Mouse (Mus musculus) stomach, embryonic 16.5 days (tissue): Measurements from ENCODE around the gene Gabarapl2. TPM values are rescaled to one million over a fixed set of nuclear protein-coding genes. Genes with fewer than 3 reads are reported as not detected.

Source experiments
- ATAC-seq: fragments of 200-750 bp; cut with Nextera tagmentation; 2 replicates; pipeline ENCODE4 v1.8.0; 2017; ENCODE audit warnings: moderate number of reproducible peaks, moderate TSS enrichment; ENCODE audit not compliant: insufficient read depth, low FRiP score
- H3K27ac ChIP-seq: fragments of 300-500 bp; sonication (generic); 2 replicates; pipeline ENCODE4 v1.5.1; 2014; ENCODE audit warnings: low read length
- H3K27me3 ChIP-seq: fragments of 300-500 bp; sonication (generic); 2 replicates; pipeline ENCODE4 v1.6.1; 2014; ENCODE audit warnings: low read length, control low read depth, mixed read lengths; ENCODE audit not compliant: control insufficient read depth, insufficient read depth
- H3K36me3 ChIP-seq: fragments of 300-500 bp; sonication (generic); 2 replicates; pipeline ENCODE4 v1.6.1; 2014; ENCODE audit warnings: low read length; ENCODE audit not compliant: control insufficient read depth, insufficient read depth
- H3K4me1 ChIP-seq: fragments of 300-500 bp; sonication (generic); 2 replicates; pipeline ENCODE4 v1.6.1; 2014; ENCODE audit warnings: low read length, control low read depth, mixed read lengths; ENCODE audit not compliant: control insufficient read depth, insufficient read depth
- H3K4me2 ChIP-seq: fragments of 300-500 bp; sonication (generic); 2 replicates; pipeline ENCODE4 v1.6.1; 2014; ENCODE audit warnings: low read depth, low read length, mixed read lengths
- H3K4me3 ChIP-seq: fragments of 300-500 bp; sonication (generic); replicated peaks from 2 replicates; pipeline ENCODE4 v1.5.1; 2014; ENCODE audit warnings: mild to moderate bottlenecking, low read length
- H3K9ac ChIP-seq: fragments of 300-500 bp; sonication (generic); 2 replicates; pipeline ENCODE4 v1.6.1; 2014; ENCODE audit warnings: low read length
- H3K9me3 ChIP-seq: fragments of 300-500 bp; sonication (generic); replicated peaks from 2 replicates; pipeline ENCODE4 v1.6.1; 2016; ENCODE audit warnings: low read length, control low read depth; ENCODE audit not compliant: control insufficient read depth
- WGBS: fragments of 180-500 bp; shearing (Covaris S2); extraction: QIAGEN DNeasy Blood & Tissue Kit; methylation state at CpG from one replicate; pipeline ENCODE4 v1.1.7; 2014; 5-methylcytosine and 5-hydroxymethylcytosine counted together
- polyA plus RNA-seq: library from polyadenylated mRNA; unstranded; fragments of >200 nt; fragmentation: Nextera tagmentation; extraction: Ambion mirVana; gene quantifications from 2 replicates; pipeline ENCODE4 v1.2.1, GENCODE M21; 2015

Gabarapl2 gene
- polyA plus RNA-seq = 186 and 199 TPM in 2 replicates

- Histone ChIP-seq H3K27me3 (no peaks in the 10 kb centered on the region), H3K4me3 (peak within 1 kb of the TSS; percentile 100), H3K4me2 (peak within 1 kb of the TSS; percentile 95), H3K9ac (peak within 1 kb of the TSS; percentile 93), H3K27ac (peak within 1 kb of the TSS; percentile 94), H3K4me1 (peaks cover 10% of the 10 kb centered on the region), H3K9me3 (no peaks in the 10 kb centered on the region), H3K36me3 (0 out of 2 replicates have a peak, but pooled peaks cover 4% of the 10 kb centered on the region)
- WGBS = under 1% methylated on average over 62 of the region's 65 CpGs
- peak; percentile 97 for ATAC-seq
Measured at GRCm38 (mm10) chr8:111940171-111941100, at the start of gene Gabarapl2. Gene Gabarapl2 (plus strand): TSS chr8:111940703.

- Histone ChIP-seq H3K4me1 (peaks cover 17% of the 10 kb centered on the region), H3K9ac (no peak overlapping the region), H3K9me3 (no peaks in the 10 kb centered on the region), H3K27ac (no peak overlapping the region), H3K27me3 (peaks cover 32% of the 10 kb centered on the region), H3K36me3 (no peaks in the 10 kb centered on the region), H3K4me3 (peak overlapping the region; percentile 26; the same call in 1 of the 2 replicates), H3K4me2 (no peak overlapping the region)
- 55% methylated on average over 6 of the region's 6 CpGs for WGBS
- no peak for ATAC-seq
Measured at GRCm38 (mm10) chr8:111890911-111891303, 49.6 kb upstream of the Gabarapl2 start.

DNA sequence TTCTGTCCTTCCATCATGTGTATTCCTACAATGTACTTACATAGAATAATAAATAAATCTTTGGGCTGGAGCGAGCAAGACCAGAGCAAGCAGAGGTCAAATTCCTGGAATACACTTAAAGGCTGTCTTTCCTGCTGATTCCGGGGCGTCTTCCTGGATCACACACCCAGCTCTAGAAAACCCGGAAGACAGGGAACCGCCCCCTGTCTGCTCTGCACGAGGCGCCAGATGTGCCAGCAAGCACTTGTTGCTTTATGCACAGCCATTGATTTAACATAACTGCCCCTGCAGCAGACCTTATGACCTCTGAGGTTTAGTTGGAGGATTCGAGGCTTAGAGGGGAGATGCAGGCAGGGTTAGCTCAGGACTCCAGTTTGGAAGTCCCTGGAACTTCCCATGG, 48.5 kb upstream of the Gabarapl2 start:
- Histone ChIP-seq H3K9me3 (no peaks in the 10 kb centered on the region), H3K36me3 (no peaks in the 10 kb centered on the region), H3K4me1 (peaks cover 17% of the 10 kb centered on the region), H3K4me3 (no peak overlapping the region), H3K4me2 (no peak overlapping the region), H3K9ac (no peak overlapping the region), H3K27ac (no peak overlapping the region), H3K27me3 (peaks cover 32% of the 10 kb centered on the region)
- 12% methylated on average over 8 of the region's 8 CpGs for WGBS
- ATAC-seq = no peak

DNA sequence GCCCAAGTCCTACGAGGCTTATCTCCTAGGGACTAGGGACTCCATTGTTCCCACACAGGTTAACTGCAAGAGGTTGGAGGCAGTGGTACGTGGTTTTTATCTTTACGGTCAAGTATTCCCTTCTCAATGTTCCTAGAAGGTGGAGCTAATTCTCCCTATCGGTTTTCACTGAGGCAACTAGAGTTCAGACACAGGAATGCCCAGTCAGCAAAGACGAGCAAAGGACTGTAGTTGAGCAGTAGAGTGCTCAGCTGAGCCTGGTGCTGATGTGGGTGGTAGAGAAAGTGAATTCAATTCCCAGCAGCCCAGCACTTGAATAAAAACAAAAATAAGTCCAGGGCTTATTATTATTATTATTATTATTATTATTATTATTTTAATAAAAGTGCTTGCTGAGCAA, 47.9 kb upstream of the Gabarapl2 start:
- WGBS = 51% methylated on average over 5 of the region's 5 CpGs
- H3K27me3 ChIP-seq = peaks cover 32% of the 10 kb centered on the region

GRCm38 (mm10) chr8:111894955-111895354, 45.5 kb upstream of the Gabarapl2 start:
- Histone ChIP-seq H3K27me3 (peaks cover 19% of the 10 kb centered on the region), H3K27ac (no peak overlapping the region), H3K36me3 (no peaks in the 10 kb centered on the region), H3K4me1 (peaks cover 6% of the 10 kb centered on the region), H3K4me2 (no peak overlapping the region), H3K9ac (no peak overlapping the region), H3K9me3 (no peaks in the 10 kb centered on the region), H3K4me3 (no peak overlapping the region)
- ATAC-seq = no peak
- WGBS = 90% methylated on average over 7 of the region's 7 CpGs

More for the DNA sequence above, 47.9 kb upstream of the Gabarapl2 start:
- H3K9ac ChIP-seq = no peak overlapping the region
- H3K4me3 ChIP-seq = no peak overlapping the region
- no peak overlapping the region for H3K4me2 ChIP-seq
- H3K36me3 ChIP-seq = no peaks in the 10 kb centered on the region
- H3K9me3 ChIP-seq = no peaks in the 10 kb centered on the region
- no peak for ATAC-seq
- H3K27ac ChIP-seq = no peak overlapping the region
- H3K4me1 ChIP-seq = peaks cover 17% of the 10 kb centered on the region

GRCm38 (mm10) chr8:111898586-111898985, 41.9 kb upstream of the Gabarapl2 start:
- no peak for ATAC-seq
- WGBS = 41% methylated on average over 10 of the region's 10 CpGs
- no peak overlapping the region for H3K9ac ChIP-seq

DNA sequence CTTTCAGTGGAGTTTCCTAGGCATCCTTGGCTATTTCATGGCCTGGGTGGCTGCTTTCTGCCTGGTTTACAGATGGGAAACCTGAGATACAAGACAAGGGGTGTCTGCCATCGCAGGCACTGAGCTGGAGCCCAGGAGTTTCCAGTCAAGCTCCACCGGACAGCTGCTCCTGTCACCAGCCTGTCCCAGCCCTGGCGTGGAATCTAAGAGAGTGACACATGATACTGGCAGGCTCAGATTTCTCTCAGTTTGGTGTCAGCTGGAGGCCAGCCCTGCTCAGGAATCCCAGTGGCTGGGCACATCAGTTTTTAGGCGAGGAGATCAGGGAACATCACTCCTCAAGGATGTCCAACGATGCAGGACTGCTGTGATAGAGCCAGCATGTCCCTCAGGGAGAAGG, 38.4 kb upstream of the Gabarapl2 start:
- H3K27ac ChIP-seq = no peak overlapping the region
- no peaks in the 10 kb centered on the region for H3K4me1 ChIP-seq
- H3K27me3 ChIP-seq = no peaks in the 10 kb centered on the region
- WGBS = 34% methylated on average over 5 of the region's 5 CpGs
- no peak for ATAC-seq
- H3K9me3 ChIP-seq = no peaks in the 10 kb centered on the region
- no peak overlapping the region for H3K4me2 ChIP-seq
- no peaks in the 10 kb centered on the region for H3K36me3 ChIP-seq
- no peak overlapping the region for H3K9ac ChIP-seq
- no peak overlapping the region for H3K4me3 ChIP-seq

More at GRCm38 (mm10) chr8:111898586-111898985, 41.9 kb upstream of the Gabarapl2 start:
- Histone ChIP-seq H3K27ac (no peak overlapping the region), H3K4me3 (no peak overlapping the region), H3K27me3 (no peaks in the 10 kb centered on the region), H3K4me2 (no peak overlapping the region), H3K4me1 (no peaks in the 10 kb centered on the region), H3K36me3 (no peaks in the 10 kb centered on the region), H3K9me3 (no peaks in the 10 kb centered on the region)

DNA sequence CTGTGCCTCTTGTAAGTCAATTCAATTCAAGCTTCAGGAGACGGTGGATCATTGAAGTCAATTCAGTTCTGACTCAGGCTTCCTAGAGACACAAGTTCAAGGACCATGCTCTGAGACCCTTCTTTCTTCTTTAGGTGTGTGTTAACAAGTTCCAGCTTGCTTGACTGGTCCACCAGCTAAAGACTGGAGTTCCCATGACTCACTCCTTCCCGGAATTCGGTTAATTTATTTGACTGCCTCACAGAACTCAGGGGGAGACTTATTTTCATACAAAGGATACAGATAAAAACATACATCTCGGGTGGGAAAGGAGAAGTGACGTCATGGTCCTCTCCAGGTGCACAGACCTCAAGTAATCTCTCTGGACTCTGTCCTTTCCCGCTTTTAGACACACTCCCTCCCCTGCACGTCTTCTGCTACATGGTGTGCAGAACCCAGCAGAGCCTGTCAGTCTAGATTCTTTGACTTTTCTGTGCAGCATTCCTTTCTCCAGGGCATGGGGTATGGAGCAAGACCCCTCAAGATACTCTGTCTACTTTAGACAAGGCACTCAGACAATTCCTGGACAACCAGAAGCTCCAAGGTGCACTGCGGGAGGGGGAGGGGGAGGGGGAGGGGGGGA, 34.9 kb upstream of the Gabarapl2 start:
- Histone ChIP-seq H3K9ac (no peak overlapping the region), H3K36me3 (no peaks in the 10 kb centered on the region), H3K4me2 (no peak overlapping the region), H3K27ac (no peak overlapping the region), H3K9me3 (no peaks in the 10 kb centered on the region), H3K4me1 (0 out of 2 replicates have a peak, but pooled peaks cover 9% of the 10 kb centered on the region), H3K27me3 (peaks cover 9% of the 10 kb centered on the region), H3K4me3 (no peak overlapping the region)
- WGBS = 40% methylated on average over 8 of the region's 8 CpGs
- ATAC-seq = peak; percentile 88
